Mouse (Mus musculus) thymus, postnatal 14 days (tissue): ENCODE results near the gene Rbm8a2.
"Not testable (repeated sequence)": the region's sequence is repeated elsewhere in the genome, so short reads cannot be mapped to it uniquely, and the experiment has no call there.

Experiments
- DNase-seq: peaks from one replicate; pipeline ENCODE4 v3.0.0; 2021

Rbm8a2 gene

DNA sequence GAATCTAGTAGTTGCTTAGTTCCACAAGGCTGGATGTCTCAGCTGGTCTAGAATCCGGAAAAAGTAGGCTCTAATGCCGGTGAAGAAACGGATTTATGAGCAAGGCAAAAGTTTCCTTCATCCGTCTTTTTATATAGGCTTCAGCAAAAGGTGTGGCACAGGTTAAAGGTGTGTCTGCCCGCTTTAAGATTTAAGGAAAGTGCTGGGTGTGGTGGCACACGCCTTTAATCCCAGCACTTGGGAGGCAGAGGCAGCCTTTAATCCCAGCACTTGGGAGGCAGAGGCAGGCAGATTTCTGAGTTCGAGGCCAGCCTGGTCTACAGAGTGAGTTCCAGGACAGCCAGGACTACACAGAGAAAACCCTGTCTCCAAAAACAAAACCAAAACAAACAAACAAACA is at the start of gene Rbm8a2:
Rbm8a2 (minus strand) TSS at position 101 of the 400 bp plus-strand sequence.
- not testable (repeated sequence) for DNase-seq

DNA sequence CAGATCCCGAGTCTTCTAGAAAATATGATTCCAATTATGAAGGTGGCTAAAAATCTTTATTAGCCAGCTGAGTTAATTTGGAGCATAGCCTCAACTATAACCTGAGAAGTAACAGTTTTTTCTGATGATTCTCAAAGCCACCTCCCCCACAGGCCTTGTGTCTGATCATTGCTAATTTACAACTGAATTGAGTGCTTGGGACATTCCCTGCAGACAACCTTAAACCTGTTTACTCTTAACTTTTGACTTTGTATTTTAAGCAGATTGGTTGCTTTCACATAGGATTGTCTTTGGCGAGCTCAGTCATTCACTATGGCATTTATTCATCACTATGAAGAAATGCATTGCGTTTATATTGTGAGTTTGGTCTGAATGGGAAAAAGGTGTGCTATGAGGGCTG is 49.5 kb upstream of the Rbm8a2 start:
- DNase-seq = no peak

DNA sequence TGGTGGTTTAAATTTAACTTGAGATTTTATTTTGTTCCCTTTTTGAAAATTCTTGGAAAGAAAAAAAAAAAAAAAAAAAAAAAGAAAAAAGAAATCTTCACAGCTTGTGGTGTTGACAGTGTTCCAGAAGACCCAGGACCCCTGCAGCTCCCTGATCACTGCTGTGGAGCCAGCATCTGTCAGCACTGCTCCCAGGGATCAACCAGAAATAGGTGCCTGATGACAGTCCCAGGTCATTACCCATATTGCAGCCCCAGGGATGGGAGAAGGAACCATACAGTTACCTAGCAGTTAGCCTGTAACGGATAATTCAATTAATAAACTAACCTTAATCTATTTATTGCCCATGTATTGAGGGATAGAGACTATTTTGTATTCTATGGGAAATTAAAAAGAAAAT is 45.6 kb upstream of the Rbm8a2 start:
- no peak for DNase-seq

- DNase-seq = no peak
These were observed 39.6 kb upstream of the Rbm8a2 start for GRCm38 (mm10) chr1:176018523-176018922.

DNA sequence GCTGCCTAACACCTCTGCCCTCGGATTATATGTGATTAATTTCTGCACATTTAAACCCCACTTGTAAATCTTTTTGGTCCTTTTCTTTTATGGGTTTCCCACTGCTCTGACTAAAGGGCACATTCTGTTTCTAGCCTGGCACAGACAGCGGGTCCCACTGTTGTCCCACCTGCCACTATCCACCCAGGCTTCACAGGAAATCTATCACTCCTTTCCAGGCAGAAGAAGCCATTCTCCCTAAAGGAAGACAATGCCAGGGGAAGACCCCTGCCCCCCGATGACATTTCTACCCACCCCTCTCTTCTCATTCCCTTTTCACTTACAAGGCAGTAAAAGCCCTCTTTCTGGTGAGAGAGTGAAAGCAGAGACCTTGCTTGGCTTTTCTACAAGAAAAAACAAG is 37.2 kb upstream of the Rbm8a2 start:
- no peak for DNase-seq

GRCm38 (mm10) chr1:176013497-176014268 is 34.8 kb upstream of the Rbm8a2 start:
- no peak for DNase-seq

GRCm38 (mm10) chr1:176011535-176011934 is 32.6 kb upstream of the Rbm8a2 start:
- no peak for DNase-seq

DNA sequence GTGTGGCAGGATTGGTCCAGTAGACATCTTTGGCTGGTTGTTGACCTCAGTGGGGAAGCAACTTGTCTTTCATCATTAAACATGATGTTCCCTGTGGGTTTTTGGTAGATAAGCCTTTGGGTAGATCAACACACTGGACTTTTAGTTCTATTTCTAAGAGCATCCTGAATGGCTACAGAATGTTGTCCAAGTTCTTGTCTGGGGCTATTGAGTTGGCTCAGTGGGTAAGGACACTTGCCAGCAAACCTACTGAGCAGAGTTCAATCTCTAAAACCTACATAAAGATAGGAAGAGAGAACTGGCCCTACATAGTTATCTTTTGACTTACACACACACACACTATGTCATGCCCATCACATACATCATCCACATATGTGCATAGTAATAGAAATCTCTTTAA is 32.2 kb upstream of the Rbm8a2 start:
- DNase-seq = no peak

DNA sequence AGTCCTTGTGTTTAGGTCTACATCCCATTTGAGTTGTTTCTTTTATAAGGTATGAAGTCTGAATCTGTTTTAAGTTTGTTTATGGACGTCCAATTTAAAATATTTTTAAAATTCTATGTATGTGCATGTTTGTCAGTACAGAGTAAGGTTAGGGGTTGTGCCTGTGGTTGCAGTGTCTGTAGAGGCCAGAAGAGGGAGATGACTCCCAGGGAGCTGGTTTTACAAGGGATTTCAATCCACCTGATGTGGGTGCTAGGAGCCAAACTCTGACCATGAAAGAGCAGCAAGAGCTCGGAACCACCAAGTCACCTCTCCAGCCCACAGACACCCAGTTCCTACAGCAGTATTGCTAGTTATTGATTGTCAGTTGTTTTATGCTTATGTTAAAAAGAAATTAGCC is 29.5 kb upstream of the Rbm8a2 start:
- DNase-seq = no peak

GRCm38 (mm10) chr1:176000599-176000998 is 21.7 kb upstream of the Rbm8a2 start:
- no peak for DNase-seq

GRCm38 (mm10) chr1:175997076-175997651 is 18.2 kb upstream of the Rbm8a2 start:
- no peak for DNase-seq

DNA sequence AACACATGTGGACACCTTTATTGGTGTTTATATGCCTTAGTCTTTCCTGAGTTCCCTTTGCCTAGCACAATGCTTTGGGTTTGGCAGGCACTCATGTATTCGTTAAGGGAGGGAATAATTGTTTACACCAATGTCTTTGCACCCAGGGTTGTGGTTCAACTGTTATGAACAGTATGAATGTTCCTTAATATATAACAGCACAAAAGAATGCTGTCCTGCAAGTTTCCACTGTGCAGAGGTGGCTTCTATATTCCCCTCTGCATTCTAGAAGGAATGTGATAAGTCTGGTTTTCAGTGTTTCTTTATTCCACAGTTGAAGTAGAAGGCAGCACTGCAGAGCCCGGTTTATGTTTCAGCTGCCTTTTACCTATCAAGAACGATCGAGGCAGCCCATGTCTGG is 10.0 kb upstream of the Rbm8a2 start:
- no peak for DNase-seq

DNA sequence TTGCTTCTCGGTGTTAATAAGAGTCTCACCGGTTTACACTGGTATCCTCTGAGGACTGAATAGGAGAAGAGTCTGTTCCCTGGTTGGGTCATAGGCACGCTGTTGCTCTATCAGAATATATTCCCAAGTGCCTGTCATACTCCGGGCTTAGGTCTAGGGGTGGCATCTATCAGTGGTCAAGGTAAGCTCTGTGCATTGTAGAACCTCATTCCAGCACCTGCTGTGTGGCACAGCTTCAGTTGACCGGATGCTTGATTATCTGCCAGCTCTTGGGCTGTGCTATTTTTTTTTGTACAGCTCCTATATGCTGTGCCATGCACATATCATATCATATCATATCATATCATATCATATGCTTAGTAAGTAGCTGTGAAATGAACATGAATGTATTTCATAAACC is 9.5 kb upstream of the Rbm8a2 start:
- no peak for DNase-seq

DNA sequence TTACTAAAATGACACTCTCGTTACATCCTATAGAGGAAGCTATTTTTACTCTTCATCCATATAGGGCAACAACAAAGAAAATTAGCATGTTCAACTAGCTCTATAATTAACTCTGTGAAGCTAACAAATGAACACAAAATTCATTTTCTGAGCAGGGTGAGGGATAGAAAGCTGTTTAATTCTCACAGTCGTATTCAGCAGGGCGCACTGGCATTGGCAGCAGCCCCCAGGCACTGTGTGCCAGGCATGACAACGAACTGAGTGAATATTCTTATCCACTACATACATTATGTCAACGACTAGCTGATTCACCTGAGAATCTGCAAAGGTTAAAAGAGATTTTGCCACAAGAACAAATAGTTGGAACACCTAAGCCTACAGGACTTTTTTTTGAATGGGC is 8.2 kb downstream of the Rbm8a2 start:
- DNase-seq = no peak

GRCm38 (mm10) chr1:175967004-175967745 is 11.7 kb downstream of the Rbm8a2 start:
- no peak for DNase-seq

DNA sequence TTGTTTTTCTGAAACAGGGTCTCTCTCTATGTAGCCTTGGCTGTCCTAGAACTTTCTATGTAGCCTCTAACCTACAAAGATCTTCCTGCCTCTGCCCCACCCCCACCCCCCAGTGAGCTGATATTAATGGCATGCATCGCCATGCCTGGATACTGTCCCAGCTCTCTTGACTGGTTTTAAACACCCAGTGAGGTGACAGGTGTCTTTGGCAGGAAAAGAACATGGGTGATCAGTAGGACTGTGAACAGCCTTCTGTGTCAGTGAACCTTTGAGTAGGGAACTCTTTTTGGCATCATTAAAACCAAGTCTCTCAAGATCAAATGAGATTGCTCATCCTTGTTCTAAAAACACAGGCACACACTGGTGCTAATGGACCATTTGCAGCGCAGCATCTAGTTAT is 17.1 kb downstream of the Rbm8a2 start:
- no peak for DNase-seq

- no peak for DNase-seq
These were observed 28.1 kb downstream of the Rbm8a2 start for GRCm38 (mm10) chr1:175950851-175951250.

- no peak for DNase-seq
These were observed 28.5 kb downstream of the Rbm8a2 start for GRCm38 (mm10) chr1:175950421-175950820.

DNA sequence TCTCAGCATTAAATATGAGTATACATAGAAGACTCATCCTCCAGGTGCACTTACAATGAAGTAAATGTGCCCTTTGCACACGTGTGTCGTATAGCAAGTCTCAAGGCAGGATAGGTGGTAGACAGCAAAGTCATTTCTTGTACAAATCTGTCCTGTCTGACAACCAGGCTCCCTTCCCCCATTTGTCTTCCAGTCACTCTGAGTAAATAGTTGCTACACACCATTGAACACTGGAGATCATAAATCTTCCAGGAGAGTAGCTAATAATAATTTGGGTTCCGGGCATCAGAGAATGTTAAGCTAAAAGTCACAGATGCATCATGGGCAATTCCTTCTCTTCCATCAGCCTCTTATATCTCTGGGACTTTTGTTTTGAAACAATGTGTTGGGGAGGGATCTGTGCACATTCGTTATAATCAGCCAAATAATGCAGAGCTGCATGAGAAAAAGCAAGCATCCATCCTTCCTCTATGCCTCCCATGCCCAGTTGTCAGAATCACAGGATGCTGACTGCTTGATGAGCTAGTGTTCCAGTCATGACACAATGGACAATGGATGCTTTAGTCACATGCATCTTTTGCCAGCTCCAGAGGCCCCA is 32.1 kb downstream of the Rbm8a2 start:
- DNase-seq = no peak

DNA sequence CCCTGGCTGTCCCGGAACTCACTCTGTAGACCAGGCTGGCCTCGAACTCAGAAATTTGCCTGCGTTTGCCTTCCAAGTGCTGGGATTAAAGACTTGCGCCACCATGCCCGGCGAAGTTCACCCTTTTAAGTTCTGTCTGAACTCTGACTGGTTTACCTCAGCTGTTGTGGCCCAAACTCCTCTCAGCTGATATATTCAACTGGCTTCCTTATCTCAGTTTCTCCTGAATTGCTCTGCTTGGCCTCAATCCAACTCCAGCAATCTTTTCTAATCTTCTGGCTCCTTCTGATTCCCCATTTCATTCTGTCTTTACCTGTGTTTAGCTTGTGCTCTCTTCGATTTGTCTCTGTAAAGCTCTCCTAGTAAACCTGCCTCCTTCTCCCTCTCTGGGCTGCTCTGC is 35.7 kb downstream of the Rbm8a2 start:
- no peak for DNase-seq

- DNase-seq = no peak
These were observed 40.2 kb downstream of the Rbm8a2 start for GRCm38 (mm10) chr1:175938731-175939130.

DNA sequence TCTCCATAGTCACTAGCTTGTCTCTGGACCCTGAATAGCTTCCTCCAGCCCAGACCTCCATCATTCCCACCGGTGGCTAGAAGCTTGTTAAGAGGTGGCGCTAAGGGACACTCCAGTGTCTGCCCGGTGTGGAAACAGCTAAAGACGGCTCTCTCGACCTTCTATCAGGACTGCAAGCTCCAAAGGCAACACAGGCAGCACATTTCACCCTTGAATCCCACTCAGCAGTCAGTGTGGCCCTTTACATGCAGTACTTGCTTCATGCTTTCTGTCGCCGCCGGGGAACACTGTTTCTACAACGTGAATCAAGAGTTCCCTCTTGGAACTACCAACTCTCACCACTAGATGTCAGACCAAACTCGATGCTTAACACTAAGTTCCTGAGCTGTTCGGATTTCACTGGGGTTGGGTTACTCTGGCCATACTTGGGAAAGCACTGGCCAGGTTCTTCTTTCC is 42.6 kb downstream of the Rbm8a2 start:
- peak; percentile 23 for DNase-seq

- no peak for DNase-seq
These were observed 47.5 kb downstream of the Rbm8a2 start for GRCm38 (mm10) chr1:175931391-175931790.
